ENCODE assay signal across 24 mouse cellular contexts in genomic region chr11:75197956-75198355, GRCm38 (mm10). TPM values are rescaled to one million over a fixed set of nuclear protein-coding genes. Genes with fewer than 3 reads are reported as not detected.
DNase-seq lines count a peak whose midpoint lies in the region; ATAC-seq and TF ChIP-seq lines count a peak whose summit lies in the region.
"Had no signal": no experiment of that assay in that cellular context is flagged by ENCODE, and none has a peak within 500 bp of the region (broad histone marks: within the 10 kb centered on the region; RNA-seq: fewer than 3 reads in every experiment).

No protein-coding gene starts in this region.

- DNase-seq in cerebellum, adult 2 months, result no peak
- DNase-seq in cerebellum, adult 8-10 months, result no peak
- peak; percentile 52 for DNase-seq in thymus, postnatal 4 days
- no peak for DNase-seq in thymus, postnatal 36 days
- DNase-seq in splenic B cell, adult 2 months (ENCODE audit: low read depth, low spot score), result peak; percentile 26
- DNase-seq in lung, postnatal 4 days, result no peak
- DNase-seq in heart, adult 11 months, result no peak
- DNase-seq: adrenal gland, adult 8-10 months; forebrain, postnatal 0 days; gastrocnemius, postnatal 36 days; kidney, postnatal 36 days; layer of hippocampus, adult 9-11 months; left cerebral cortex, postnatal 4 days; lung, embryonic 14.5 days had no signal

- 62% methylated on average over 7 of the region's 7 CpGs for WGBS in cerebellum, adult 2 months

- H3K27ac ChIP-seq in cerebellum, adult 2 months (ENCODE audit: insufficient read depth, low read length), result peak overlapping the region; percentile 91
- H3K27ac ChIP-seq: forebrain, embryonic 10.5 days; hindbrain, embryonic 10.5 days; hindbrain, postnatal 0 days; kidney, embryonic 15.5 days; limb, embryonic 15.5 days; liver, embryonic 14.5 days; midbrain, embryonic 10.5 days had no signal

- no peak overlapping the region for H3K4me3 ChIP-seq in cerebellum, adult 2 months (replicated peaks; ENCODE audit: insufficient read depth, low read depth, low read length)
- H3K4me3 ChIP-seq: forebrain, embryonic 10.5 days; hindbrain, embryonic 10.5 days; kidney, embryonic 15.5 days; limb, embryonic 15.5 days; midbrain, embryonic 10.5 days had no signal

- TF ChIP-seq POLR2A in cerebellum, adult 2 months (IDR thresholded peaks at IDR 0.05; ENCODE audit: borderline replicate concordance, insufficient read depth, low read length), result no peak

- no peaks in the 10 kb centered on the region for H3K27me3 ChIP-seq in cerebellum, adult 2 months (ENCODE audit: control insufficient read depth, insufficient read depth, low read length)
- 0 out of 2 replicates have a peak, but pooled peaks cover 2% of the 10 kb centered on the region for H3K27me3 ChIP-seq in splenic B cell, adult 2 months (ENCODE audit: control insufficient read depth, insufficient read depth, low read length, poor library complexity, severe bottlenecking)

- peak; percentile 47; the same call in 1 of the 2 replicates for ATAC-seq in common myeloid progenitor, adult 5-6 weeks (replicated peaks; ENCODE audit: low read depth, poor library complexity, severe bottlenecking)
- ATAC-seq: activated CD4-positive, CD25-positive, alpha-beta regulatory T cell, adult 4 months; forebrain, postnatal 0 days; hindbrain, postnatal 0 days; intestine, postnatal 0 days had no signal

- TF ChIP-seq CTCF in cerebellum, adult 2 months (IDR thresholded peaks at IDR 0.05; ENCODE audit: borderline replicate concordance, insufficient read depth, low read depth, low read length), result no peak

- no peaks in the 10 kb centered on the region for H3K36me3 ChIP-seq in splenic B cell, adult 2 months (ENCODE audit: control insufficient read depth, insufficient read depth, low read length, poor library complexity, severe bottlenecking)
- H3K36me3 ChIP-seq: forebrain, embryonic 10.5 days; hindbrain, embryonic 10.5 days; kidney, embryonic 15.5 days; limb, embryonic 15.5 days; midbrain, embryonic 10.5 days had no signal

- peaks cover 57% of the 10 kb centered on the region for H3K4me1 ChIP-seq in cerebellum, adult 2 months (ENCODE audit: control insufficient read depth, insufficient read depth, low read length)

RNA-seq across cellular contexts. Expression of gene Rtn4rl1, which starts 4.4 kb away (rescaled TPM):
- polyA plus RNA-seq in cerebellum, adult 2 months (2012; rRNA removed), result 23.9 and 28.6 TPM in 2 replicates
- 0.24 and 1.6 TPM in 2 replicates for total RNA-seq in common myeloid progenitor, adult 5-6 weeks (2017)

RNA-seq across cellular contexts. Expression of gene Dph1, which starts 6.9 kb away (rescaled TPM):
- 18.6 and 19.3 TPM in 2 replicates for polyA plus RNA-seq in cerebellum, adult 2 months (2012; rRNA removed)
- total RNA-seq in common myeloid progenitor, adult 5-6 weeks (2017), result 7.1 and 10.5 TPM in 2 replicates

RNA-seq across cellular contexts. Expression of gene Ovca2, which starts 19.3 kb away (rescaled TPM):
- 15.3 and 16.3 TPM in 2 replicates for polyA plus RNA-seq in cerebellum, adult 2 months (2012; rRNA removed)
- total RNA-seq in common myeloid progenitor, adult 5-6 weeks (2017), result 18.5 and 20.9 TPM in 2 replicates

RNA-seq across cellular contexts. Expression of gene Hic1, which starts 28.6 kb away (rescaled TPM):
- 3.0 and 3.7 TPM in 2 replicates for polyA plus RNA-seq in cerebellum, adult 2 months (2012; rRNA removed)
- total RNA-seq in common myeloid progenitor, adult 5-6 weeks (2017), result 1.1 TPM in 1 of 2 replicates, not detected in the other

Comparison
In these comparisons a context has a peak if more than half of its experiments do, and no peak if none do; other contexts are left out.
1. DNase-seq: peak in thymus, postnatal 4 days (single experiment) and splenic B cell, adult 2 months (single experiment); none in cerebellum, adult 2 months (0 of 2), cerebellum, adult 8-10 months (single experiment), thymus, postnatal 36 days (0 of 2), lung, postnatal 4 days (0 of 2) and heart, adult 11 months (single experiment).